Mouse (Mus musculus) Patski (cell line): ENCODE measurements at regions not wholly inside any gene's neighbourhood (a gene's known extent, or its start where the extent isn't known, plus 50 kb on each side); places are given as distances from the start of the nearest gene placed in this dataset.

Experiments
- ATAC-seq: fragments of 100-300 bp; one replicate; pipeline ENCODE4 v1.8.0; 2021
- CTCF ChIA-PET: fragments of 350-600 bp; sonication (Branson Sonifier 250); formaldehyde crosslinking; loops from one replicate; lab custom pipeline; 2022; ENCODE audit warnings: inconsistent platforms; lab: Charles Lee
- POLR2A ChIA-PET: fragments of 350-600 bp; sonication (Branson Sonifier 250); formaldehyde crosslinking; loops from one replicate; lab custom pipeline; 2022; ENCODE audit warnings: antibody characterized with exemption, inconsistent platforms; lab: Charles Lee
- DNase-seq: peaks from one replicate; pipeline ENCODE4 v3.0.0-alpha.2; 2011; ENCODE audit warnings: low read depth, low spot score
- H3K27me3 ChIP-seq: fragments of 371-371 bp; one replicate; pipeline ENCODE4 v1.5.1; 2021
- CTCF ChIP-seq: fragments of 100-300 bp; IDR thresholded peaks from one replicate; pipeline ENCODE4 v1.5.1; 2021
- in situ Hi-C: fragments of 300-500 bp; cut with MboI; formaldehyde crosslinking; loops from 3 replicates; pipeline ENCODE4 v1.11.1; 2018; ENCODE audit warnings: low pct_unique_long_range_greater_than_20kb, mixed read lengths

- no peaks in the 10 kb centered on the region for H3K27me3 ChIP-seq
- ATAC-seq (no peak), DNase-seq (no peak)
- no peak for TF ChIP-seq CTCF
- POLR2A ChIA-PET, result no interaction called here
- CTCF ChIA-PET, result no interaction called here
- in situ Hi-C loops, result no loop called here
These were observed 388.3 kb downstream of the Gm1140 start for GRCm38 (mm10) chrX:67304907-67305603.

GRCm38 (mm10) chrX:67283908-67284307 is 409.5 kb downstream of the Gm1140 start:
- CTCF ChIA-PET, result no interaction called here
- no peak for TF ChIP-seq CTCF

GRCm38 (mm10) chrX:67283460-67283859 is 409.9 kb downstream of the Gm1140 start:
- ChIA-PET POLR2A (interaction anchor here (0.6 to 1.4 kb wide), 2 partner anchors 9 to 11 kb away, joined by 3 to 4 read pairs; no protein-coding TSS in a partner anchor), CTCF (no interaction called here)
- in situ Hi-C loops, result no loop called here

More at GRCm38 (mm10) chrX:67283908-67284307, 409.5 kb downstream of the Gm1140 start:
- no peak for ATAC-seq
- in situ Hi-C loops, result no loop called here
- peaks cover 14% of the 10 kb centered on the region for H3K27me3 ChIP-seq
- DNase-seq, result no peak
- POLR2A ChIA-PET, result interaction anchor here (0.6 to 1.4 kb wide), 2 partner anchors 9 to 12 kb away, joined by 3 to 4 read pairs; no protein-coding TSS in a partner anchor

GRCm38 (mm10) chrX:67282951-67283350 is 410.4 kb downstream of the Gm1140 start:
- CTCF ChIA-PET, result no interaction called here
- DNase-seq (no peak), ATAC-seq (no peak)
- no peak for TF ChIP-seq CTCF
- peaks cover 14% of the 10 kb centered on the region for H3K27me3 ChIP-seq
- in situ Hi-C loops, result no loop called here
- POLR2A ChIA-PET, result interaction anchor here (1.4 kb wide), 1 partner anchor 11 kb away, joined by 4 read pairs; no protein-coding TSS in a partner anchor

More at GRCm38 (mm10) chrX:67283460-67283859, 409.9 kb downstream of the Gm1140 start:
- no peak for TF ChIP-seq CTCF
- ATAC-seq (no peak), DNase-seq (no peak)
- peaks cover 14% of the 10 kb centered on the region for H3K27me3 ChIP-seq

GRCm38 (mm10) chrX:67238578-67239328 is 454.6 kb downstream of the Gm1140 start:
- peaks cover 34% of the 10 kb centered on the region for H3K27me3 ChIP-seq
- CTCF ChIA-PET, result no interaction called here
- TF ChIP-seq CTCF, result no peak
- DNase-seq, result no peak
- POLR2A ChIA-PET, result no interaction called here
- in situ Hi-C loops, result no loop called here
- no peak for ATAC-seq

- ChIA-PET CTCF (no interaction called here), POLR2A (no interaction called here)
- ATAC-seq (no peak), DNase-seq (no peak)
- H3K27me3 ChIP-seq, result peaks cover 14% of the 10 kb centered on the region
- TF ChIP-seq CTCF, result no peak
- in situ Hi-C loops, result no loop called here
These were observed 483.1 kb downstream of the Gm1140 start for GRCm38 (mm10) chrX:67210236-67210635.
